Mouse (Mus musculus): ENCODE data around the gene Rbck1.
A peak's percentile ranks its signal among the peaks of the same experiment; 100 is the strongest.

The Rbck1 gene

GRCm38 (mm10) chr2:152332101-152332825, at the start of gene Rbck1:
Gene Rbck1 (minus strand): TSS chr2:152332653.
- no peak for TF ChIP-seq GATA4 (IDR thresholded peaks at IDR 0.05; ENCODE audit: insufficient replicate concordance, low read length)

DNA sequence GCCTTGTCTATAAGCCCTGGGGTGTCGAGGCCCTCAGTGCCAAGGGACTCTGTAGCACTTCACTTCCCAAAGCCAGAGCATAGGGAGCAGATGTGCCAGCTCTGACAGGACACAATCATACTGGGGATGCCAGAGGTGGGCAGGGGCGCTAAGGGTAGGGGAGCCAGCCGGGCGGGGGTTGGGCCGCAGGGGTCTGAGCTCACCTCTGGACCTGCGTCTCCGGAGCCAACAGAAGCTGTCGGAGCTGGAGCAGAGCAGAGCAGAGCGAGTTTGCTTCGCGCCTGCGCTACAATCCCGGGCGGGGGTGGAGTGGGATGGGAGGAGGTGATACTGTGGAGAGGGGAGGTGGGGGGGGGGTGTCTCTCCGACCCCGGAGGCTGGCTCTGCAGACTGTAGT, 43.9 kb upstream of the Rbck1 start, which contains the start of gene Nrsn2:
Gene Nrsn2, minus strand, starts transcription at position 294 of the 397 bp plus-strand sequence.
- TF ChIP-seq GATA4 (IDR thresholded peaks at IDR 0.05; ENCODE audit: insufficient replicate concordance, low read length): no peak

DNA sequence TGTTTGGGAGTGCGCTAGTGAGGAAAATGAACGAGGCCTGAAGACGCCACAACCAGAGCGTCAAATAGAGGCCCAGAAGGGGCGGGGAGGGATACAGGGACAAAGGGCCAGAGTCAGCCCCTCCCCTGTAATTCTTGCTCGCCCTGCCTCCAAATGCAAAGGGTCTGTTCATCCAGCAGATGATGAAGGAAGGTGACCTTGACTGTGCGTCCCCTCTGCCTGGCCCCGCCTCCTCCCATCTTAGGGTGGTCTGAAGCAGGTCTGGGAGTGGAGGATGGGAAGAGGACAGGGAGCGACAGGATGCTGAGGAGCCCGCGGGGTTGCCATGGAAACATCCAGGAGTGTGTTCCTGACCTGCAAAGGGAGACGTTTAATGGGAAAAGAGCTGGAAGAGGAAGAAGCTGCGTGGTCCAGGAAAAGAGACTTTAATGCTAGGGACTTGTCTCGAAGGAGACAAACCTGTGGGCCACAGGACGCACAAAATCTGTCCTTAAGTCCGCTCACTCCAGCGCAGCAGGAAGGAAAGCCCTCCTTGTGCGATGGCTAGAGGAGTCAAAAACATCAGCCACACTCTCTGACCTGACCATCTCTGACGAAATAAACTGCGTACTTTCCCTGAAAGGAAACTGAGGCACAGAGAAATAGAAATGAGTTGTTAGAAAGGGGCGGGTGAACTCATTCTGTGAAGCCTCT, 43.3 kb upstream of the Rbck1 start:
- TF ChIP-seq GATA4 (IDR thresholded peaks at IDR 0.05; ENCODE audit: insufficient replicate concordance, low read length): no peak

DNA sequence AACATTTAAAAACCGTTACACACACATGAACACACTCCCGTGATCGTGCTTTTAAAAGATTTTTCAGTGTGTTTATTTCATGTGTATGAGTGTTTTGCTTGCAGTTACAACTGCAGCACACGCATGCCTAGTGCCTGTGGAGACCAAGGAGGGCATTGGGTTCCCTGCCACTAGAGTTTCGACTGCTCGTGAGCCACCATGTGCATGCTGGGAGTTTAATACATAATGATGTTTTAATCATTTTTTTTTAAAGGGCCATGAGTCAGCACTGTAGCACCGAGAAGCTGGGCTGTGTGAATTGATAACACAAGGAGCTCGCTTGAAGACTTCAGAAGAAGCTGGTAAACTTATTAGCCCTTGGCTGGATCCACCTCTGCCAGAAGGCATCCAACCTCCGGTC, 41.1 kb upstream of the Rbck1 start:
- no peak for TF ChIP-seq GATA4 (IDR thresholded peaks at IDR 0.05; ENCODE audit: insufficient replicate concordance, low read length)

DNA sequence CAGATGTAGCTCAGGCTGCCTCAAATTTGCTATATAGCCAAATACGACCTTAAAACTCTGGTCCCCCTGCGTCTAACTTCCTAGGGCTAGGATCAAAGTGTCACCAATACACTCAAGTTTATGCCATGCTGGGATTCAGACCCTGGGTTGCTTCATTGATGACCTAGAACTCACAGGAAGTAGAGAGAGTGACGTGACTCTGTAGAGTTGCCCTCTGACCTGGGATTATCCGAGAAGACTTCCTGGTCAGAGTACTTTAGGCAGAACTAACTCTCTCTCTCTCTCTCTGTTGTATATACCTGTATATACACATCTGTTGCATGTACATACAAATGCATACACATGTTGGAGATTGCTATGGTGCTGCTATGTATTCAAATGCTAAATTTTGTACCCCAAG, 40.2 kb upstream of the Rbck1 start:
- no peak for TF ChIP-seq GATA4 (IDR thresholded peaks at IDR 0.05; ENCODE audit: insufficient replicate concordance, low read length)

- TF ChIP-seq GATA4 (IDR thresholded peaks at IDR 0.05; ENCODE audit: insufficient replicate concordance, low read length): no peak
Observed at GRCm38 (mm10) chr2:152372104-152372503, 39.7 kb upstream of the Rbck1 start.

DNA sequence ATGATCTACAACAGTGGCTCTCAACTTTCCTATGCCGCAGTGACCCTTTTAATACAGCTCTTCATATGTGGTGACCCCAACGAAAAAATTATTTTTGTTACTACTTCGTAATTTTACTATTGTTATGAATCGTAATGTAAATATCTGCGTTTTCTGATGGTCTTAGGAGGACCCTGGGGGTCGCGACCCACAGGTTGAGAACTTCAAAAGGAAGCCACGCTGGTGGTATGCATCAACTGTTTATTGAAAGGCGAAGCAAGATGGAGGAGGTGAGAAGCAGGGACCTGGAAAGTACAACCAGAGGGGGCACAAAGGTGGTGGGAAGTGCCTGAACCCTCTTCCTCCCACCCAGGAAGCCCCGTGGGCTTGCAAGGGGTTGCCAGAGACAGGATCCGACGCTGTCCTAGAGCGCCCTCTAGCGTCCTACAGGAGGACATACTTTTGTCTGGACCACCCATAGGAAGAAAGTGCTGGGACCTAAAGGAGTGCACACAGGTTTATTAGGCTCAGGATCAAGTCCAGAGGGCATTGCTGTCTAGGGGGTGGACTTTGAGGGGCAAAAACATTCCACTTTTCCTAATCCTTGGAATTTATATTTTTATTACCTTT, 36.2 kb upstream of the Rbck1 start:
- no peak for TF ChIP-seq GATA4 (IDR thresholded peaks at IDR 0.05; ENCODE audit: insufficient replicate concordance, low read length)

- TF ChIP-seq GATA4 (IDR thresholded peaks at IDR 0.05; ENCODE audit: insufficient replicate concordance, low read length): no peak
Observed at GRCm38 (mm10) chr2:152367917-152368316, 35.5 kb upstream of the Rbck1 start.

- TF ChIP-seq GATA4 (IDR thresholded peaks at IDR 0.05; ENCODE audit: insufficient replicate concordance, low read length): peak; percentile 17; the same call in 1 of the 2 replicates
Observed at GRCm38 (mm10) chr2:152363245-152364147, 31.0 kb upstream of the Rbck1 start.

DNA sequence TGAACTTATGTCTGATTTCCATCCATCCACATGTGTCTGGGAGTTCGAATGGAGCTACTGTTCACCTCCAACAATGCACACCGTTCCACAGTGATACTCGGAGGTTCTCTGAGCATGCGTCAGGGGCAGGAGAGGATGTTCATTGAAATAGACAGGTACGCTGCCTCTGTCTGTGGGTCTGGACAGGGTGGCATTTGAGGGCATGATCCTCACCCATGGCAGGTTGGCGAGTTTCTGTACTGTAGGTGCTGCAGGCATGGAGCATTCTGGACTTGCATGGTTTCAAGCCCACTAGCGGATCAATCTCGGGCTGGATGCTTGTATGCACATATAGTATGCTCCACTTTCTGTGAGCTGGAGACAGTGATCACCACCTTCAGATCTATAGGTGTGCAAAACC, 28.7 kb upstream of the Rbck1 start:
- TF ChIP-seq GATA4 (IDR thresholded peaks at IDR 0.05; ENCODE audit: insufficient replicate concordance, low read length): no peak

DNA sequence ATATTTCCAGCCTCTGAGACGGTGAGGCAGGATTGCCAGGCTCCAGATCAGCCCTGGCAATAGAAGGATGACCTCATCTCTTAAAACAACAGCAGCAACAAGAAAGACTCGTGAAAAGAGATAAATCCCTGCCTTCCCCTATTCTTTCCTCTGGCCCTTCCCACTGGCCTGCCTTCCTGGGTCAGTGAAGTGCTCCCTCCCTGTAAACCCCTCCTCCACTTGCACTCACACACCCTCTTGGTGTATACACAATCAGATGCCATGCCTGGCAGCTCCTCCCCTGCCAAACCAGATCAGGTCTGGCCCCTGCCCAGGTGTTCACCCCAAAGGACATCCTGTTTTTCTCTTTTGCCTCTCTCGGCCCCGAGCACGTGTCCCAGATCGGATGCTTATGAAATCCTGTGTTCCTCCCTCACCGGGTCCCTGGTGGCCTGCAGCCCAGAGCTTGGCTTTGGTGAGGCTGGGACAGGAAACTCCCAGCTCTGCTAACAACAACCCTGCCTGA, 27.9 kb upstream of the Rbck1 start:
- peak; percentile 45 for TF ChIP-seq GATA4 (IDR thresholded peaks at IDR 0.05; ENCODE audit: insufficient replicate concordance, low read length)

DNA sequence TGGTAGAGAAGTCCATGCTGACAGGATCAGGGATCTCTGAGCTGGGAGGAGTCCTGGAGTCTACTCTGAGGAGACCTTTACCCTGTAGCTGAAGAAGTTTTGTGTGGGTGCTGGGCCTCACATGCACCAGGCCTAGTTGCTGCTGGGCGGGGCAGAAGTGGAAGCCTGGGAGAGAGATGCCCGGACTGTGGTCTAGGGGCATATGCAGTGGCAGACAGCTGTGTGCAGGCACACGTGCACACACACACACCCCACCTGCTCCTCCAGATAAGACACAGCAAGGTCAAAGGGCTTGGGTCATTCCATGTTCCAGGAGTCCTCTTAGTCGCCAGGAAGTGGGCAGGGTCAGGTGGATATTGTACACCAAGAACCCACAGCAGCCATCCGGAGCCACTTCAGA, 27.2 kb upstream of the Rbck1 start:
- peak; percentile 81; the same call in 1 of the 2 replicates for TF ChIP-seq GATA4 (IDR thresholded peaks at IDR 0.05; ENCODE audit: insufficient replicate concordance, low read length)

GRCm38 (mm10) chr2:152357254-152357653, 24.8 kb upstream of the Rbck1 start:
- TF ChIP-seq GATA4 (IDR thresholded peaks at IDR 0.05; ENCODE audit: insufficient replicate concordance, low read length): no peak

DNA sequence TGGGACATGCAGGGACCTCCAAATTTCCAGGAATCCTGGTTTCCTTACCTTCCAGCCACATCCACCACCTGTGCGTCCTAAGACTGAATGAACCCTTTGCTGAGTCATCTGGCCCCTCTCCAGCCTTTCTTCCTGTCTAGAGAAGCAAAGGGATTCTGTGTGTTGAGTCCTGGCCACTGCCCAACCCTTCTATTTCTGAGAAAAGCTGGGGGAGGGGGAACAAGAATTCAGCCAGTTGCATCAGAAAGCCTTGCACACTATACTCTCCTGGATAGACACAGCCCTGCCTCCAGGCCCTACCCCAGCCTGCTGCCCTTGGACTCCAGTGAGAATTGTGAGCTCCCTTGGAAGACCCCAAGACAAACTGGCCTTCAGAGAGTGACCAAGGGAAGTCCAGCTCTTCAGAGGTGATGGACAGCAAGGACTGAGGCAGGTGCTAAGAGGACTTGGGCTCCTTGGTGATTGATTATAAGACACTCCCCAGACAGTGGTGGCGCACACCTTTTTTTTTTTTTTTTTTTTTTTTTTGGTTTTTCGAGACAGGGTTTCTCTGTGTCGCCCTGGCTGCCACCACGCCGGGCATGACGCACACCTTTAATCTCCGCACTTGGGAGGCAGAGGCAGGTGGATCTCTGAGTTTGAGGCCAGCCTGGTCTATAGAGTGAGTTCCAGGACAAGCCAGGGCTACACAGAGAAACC, 17.5 kb upstream of the Rbck1 start:
- no peak for TF ChIP-seq GATA4 (IDR thresholded peaks at IDR 0.05; ENCODE audit: insufficient replicate concordance, low read length)

Measured in liver, adult (tissue).